Mouse (Mus musculus): ENCODE measurements around the gene Cemip. TPM values are rescaled to one million over a fixed set of nuclear protein-coding genes. Genes with fewer than 3 reads are reported as not detected.

The Cemip gene
- polyA plus RNA-seq, 1 experiment from 2014 or later: 1.1 TPM

DNA sequence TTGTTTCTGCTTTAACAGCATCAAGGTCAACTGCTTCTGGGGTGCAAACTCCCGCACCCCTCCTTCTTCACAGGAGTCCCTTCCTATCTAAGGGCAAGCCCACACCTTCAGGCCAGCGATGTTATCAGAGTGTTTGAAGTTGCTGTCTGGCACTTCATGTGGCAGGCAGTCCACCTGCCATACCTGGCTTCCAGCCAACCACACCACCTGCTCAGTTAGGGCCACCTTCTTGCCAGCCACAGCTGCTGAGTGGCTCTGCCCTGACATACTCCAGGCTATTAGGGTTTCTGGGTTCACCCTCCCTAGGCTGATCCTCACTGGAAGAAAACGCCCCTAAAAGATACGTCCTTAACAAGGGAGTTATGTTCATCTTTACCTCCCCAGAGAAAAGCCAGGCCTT lies 60.2 kb downstream of the Cemip start:
- ATAC-seq (ENCODE audit: low read depth): no peak
- Histone ChIP-seq H3K9ac (replicated peaks; ENCODE audit: low read depth, low read length) (no peak overlapping the region), H3K9me3 (ENCODE audit: control insufficient read depth, low read length) (no peaks in the 10 kb centered on the region), H3K4me1 (ENCODE audit: control insufficient read depth, insufficient read depth, low read length) (no peaks in the 10 kb centered on the region), H3K36me3 (ENCODE audit: control insufficient read depth, insufficient read depth, low read length) (no peaks in the 10 kb centered on the region), H3K27me3 (ENCODE audit: control insufficient read depth, insufficient read depth, low read length) (no peaks in the 10 kb centered on the region), H3K4me2 (ENCODE audit: low read depth, low read length) (no peak overlapping the region), H3K4me3 (ENCODE audit: low read depth, low read length) (no peak overlapping the region), H3K27ac (ENCODE audit: low read depth, low read length) (no peak overlapping the region)
- 88% methylated on average over 4 of the region's 4 CpGs for WGBS

DNA sequence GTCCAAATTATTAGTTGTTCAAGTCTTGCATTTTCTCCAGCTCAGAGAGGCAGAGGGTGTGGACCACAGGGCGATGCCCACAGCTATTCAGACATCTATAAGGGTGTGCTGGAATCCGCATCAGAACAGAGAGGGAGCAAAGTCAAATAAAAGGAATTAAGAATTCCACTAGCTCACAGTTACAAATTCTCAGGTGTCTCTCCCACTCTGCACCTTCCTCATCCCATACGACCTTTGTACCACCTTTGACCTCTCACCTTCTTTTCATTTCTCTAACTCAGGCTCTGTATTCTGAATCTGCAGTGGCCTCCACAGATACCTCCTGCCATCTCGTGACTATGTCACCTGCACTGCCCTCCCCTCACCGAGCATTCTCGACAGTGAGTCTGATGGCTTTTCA lies 62.8 kb downstream of the Cemip start:
- H3K9me3 ChIP-seq (ENCODE audit: control insufficient read depth, low read length): no peaks in the 10 kb centered on the region
- no peak overlapping the region for H3K4me2 ChIP-seq (ENCODE audit: low read depth, low read length)
- no peaks in the 10 kb centered on the region for H3K4me1 ChIP-seq (ENCODE audit: control insufficient read depth, insufficient read depth, low read length)
- H3K9ac ChIP-seq (replicated peaks; ENCODE audit: low read depth, low read length): no peak overlapping the region
- ATAC-seq (ENCODE audit: low read depth): no peak
- H3K36me3 ChIP-seq (ENCODE audit: control insufficient read depth, insufficient read depth, low read length): no peaks in the 10 kb centered on the region
- 81% methylated on average over 6 of the region's 6 CpGs for WGBS
- H3K4me3 ChIP-seq (ENCODE audit: low read depth, low read length): no peak overlapping the region
- no peaks in the 10 kb centered on the region for H3K27me3 ChIP-seq (ENCODE audit: control insufficient read depth, insufficient read depth, low read length)
- no peak overlapping the region for H3K27ac ChIP-seq (ENCODE audit: low read depth, low read length)

DNA sequence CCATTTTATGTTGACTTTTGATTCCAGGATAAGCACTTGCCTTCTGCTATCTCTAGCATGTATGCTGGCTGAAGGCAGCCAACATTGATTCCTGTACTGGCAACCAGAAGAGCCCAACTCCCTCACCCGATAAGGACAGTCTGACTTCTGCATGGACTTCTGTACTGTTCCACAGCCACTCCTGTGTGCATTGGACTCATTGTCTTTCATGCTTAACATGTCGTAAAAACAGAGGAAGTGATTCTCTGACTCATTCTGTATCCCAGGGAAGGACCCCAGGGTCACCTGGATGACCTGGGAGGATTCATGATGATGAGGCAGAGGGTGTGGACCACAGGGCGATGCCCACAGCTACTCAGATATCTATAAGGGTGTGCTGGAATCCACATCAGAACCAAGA lies 63.8 kb downstream of the Cemip start:
- no peaks in the 10 kb centered on the region for H3K36me3 ChIP-seq (ENCODE audit: control insufficient read depth, insufficient read depth, low read length)
- H3K27me3 ChIP-seq (ENCODE audit: control insufficient read depth, insufficient read depth, low read length): no peaks in the 10 kb centered on the region
- H3K9me3 ChIP-seq (ENCODE audit: control insufficient read depth, low read length): no peaks in the 10 kb centered on the region
- 79% methylated on average over 3 of the region's 3 CpGs for WGBS
- no peak overlapping the region for H3K27ac ChIP-seq (ENCODE audit: low read depth, low read length)
- H3K4me1 ChIP-seq (ENCODE audit: control insufficient read depth, insufficient read depth, low read length): no peaks in the 10 kb centered on the region
- no peak overlapping the region for H3K9ac ChIP-seq (replicated peaks; ENCODE audit: low read depth, low read length)
- H3K4me3 ChIP-seq (ENCODE audit: low read depth, low read length): no peak overlapping the region
- ATAC-seq (ENCODE audit: low read depth): no peak
- no peak overlapping the region for H3K4me2 ChIP-seq (ENCODE audit: low read depth, low read length)

- Histone ChIP-seq H3K36me3 (ENCODE audit: control insufficient read depth, insufficient read depth, low read length) (no peaks in the 10 kb centered on the region), H3K9me3 (ENCODE audit: control insufficient read depth, low read length) (no peaks in the 10 kb centered on the region), H3K27me3 (ENCODE audit: control insufficient read depth, insufficient read depth, low read length) (no peaks in the 10 kb centered on the region), H3K9ac (replicated peaks; ENCODE audit: low read depth, low read length) (no peak overlapping the region), H3K4me3 (ENCODE audit: low read depth, low read length) (no peak overlapping the region), H3K4me2 (ENCODE audit: low read depth, low read length) (no peak overlapping the region), H3K27ac (ENCODE audit: low read depth, low read length) (no peak overlapping the region), H3K4me1 (ENCODE audit: control insufficient read depth, insufficient read depth, low read length) (no peaks in the 10 kb centered on the region)
- no peak for ATAC-seq (ENCODE audit: low read depth)
Observed at GRCm38 (mm10) chr7:84019381-84019780, 66.9 kb downstream of the Cemip start.

- no peak overlapping the region for H3K9ac ChIP-seq (replicated peaks; ENCODE audit: low read depth, low read length)
- 82% methylated on average over 5 of the region's 5 CpGs for WGBS
- no peaks in the 10 kb centered on the region for H3K4me1 ChIP-seq (ENCODE audit: control insufficient read depth, insufficient read depth, low read length)
- H3K9me3 ChIP-seq (ENCODE audit: control insufficient read depth, low read length): no peaks in the 10 kb centered on the region
- no peak for ATAC-seq (ENCODE audit: low read depth)
- no peak overlapping the region for H3K4me3 ChIP-seq (ENCODE audit: low read depth, low read length)
- H3K4me2 ChIP-seq (ENCODE audit: low read depth, low read length): no peak overlapping the region
- no peaks in the 10 kb centered on the region for H3K27me3 ChIP-seq (ENCODE audit: control insufficient read depth, insufficient read depth, low read length)
- no peaks in the 10 kb centered on the region for H3K36me3 ChIP-seq (ENCODE audit: control insufficient read depth, insufficient read depth, low read length)
- H3K27ac ChIP-seq (ENCODE audit: low read depth, low read length): no peak overlapping the region
Observed at GRCm38 (mm10) chr7:84018291-84019266, 67.7 kb downstream of the Cemip start.

DNA sequence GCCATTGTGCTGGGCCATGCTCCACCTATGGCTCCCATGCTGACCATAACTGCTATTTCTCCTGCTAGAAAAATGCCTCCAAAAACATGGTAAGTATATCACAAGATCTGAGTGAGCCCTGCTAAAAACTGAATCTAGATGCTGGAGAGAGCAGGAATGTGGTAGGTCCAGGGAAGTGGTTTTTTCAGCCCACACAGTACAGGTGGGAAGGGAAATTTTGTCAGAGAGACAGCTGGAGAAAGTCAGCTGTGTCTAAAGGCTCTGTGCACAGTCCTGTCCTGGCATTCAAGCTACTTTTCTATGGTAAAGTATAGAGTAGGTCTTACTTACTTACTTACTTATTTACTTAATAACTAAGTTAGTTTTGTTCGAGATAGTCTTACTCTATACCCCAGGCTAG lies 71.3 kb downstream of the Cemip start:
- Histone ChIP-seq H3K9ac (replicated peaks; ENCODE audit: low read depth, low read length) (no peak overlapping the region), H3K4me2 (ENCODE audit: low read depth, low read length) (no peak overlapping the region), H3K4me1 (ENCODE audit: control insufficient read depth, insufficient read depth, low read length) (no peaks in the 10 kb centered on the region), H3K36me3 (ENCODE audit: control insufficient read depth, insufficient read depth, low read length) (no peaks in the 10 kb centered on the region), H3K27me3 (ENCODE audit: control insufficient read depth, insufficient read depth, low read length) (no peaks in the 10 kb centered on the region), H3K9me3 (ENCODE audit: control insufficient read depth, low read length) (no peaks in the 10 kb centered on the region), H3K4me3 (ENCODE audit: low read depth, low read length) (no peak overlapping the region), H3K27ac (ENCODE audit: low read depth, low read length) (no peak overlapping the region)
- ATAC-seq (ENCODE audit: low read depth): no peak
- WGBS: 86% methylated on average over 1 of the region's 1 CpGs

- ATAC-seq (ENCODE audit: low read depth): no peak
- Histone ChIP-seq H3K4me2 (ENCODE audit: low read depth, low read length) (no peak overlapping the region), H3K4me1 (ENCODE audit: control insufficient read depth, insufficient read depth, low read length) (no peaks in the 10 kb centered on the region), H3K9me3 (ENCODE audit: control insufficient read depth, low read length) (no peaks in the 10 kb centered on the region), H3K9ac (replicated peaks; ENCODE audit: low read depth, low read length) (no peak overlapping the region), H3K4me3 (ENCODE audit: low read depth, low read length) (no peak overlapping the region), H3K27ac (ENCODE audit: low read depth, low read length) (no peak overlapping the region), H3K27me3 (ENCODE audit: control insufficient read depth, insufficient read depth, low read length) (no peaks in the 10 kb centered on the region), H3K36me3 (ENCODE audit: control insufficient read depth, insufficient read depth, low read length) (no peaks in the 10 kb centered on the region)
- 87% methylated on average over 4 of the region's 4 CpGs for WGBS
Observed at GRCm38 (mm10) chr7:84013656-84014055, 72.6 kb downstream of the Cemip start.

DNA sequence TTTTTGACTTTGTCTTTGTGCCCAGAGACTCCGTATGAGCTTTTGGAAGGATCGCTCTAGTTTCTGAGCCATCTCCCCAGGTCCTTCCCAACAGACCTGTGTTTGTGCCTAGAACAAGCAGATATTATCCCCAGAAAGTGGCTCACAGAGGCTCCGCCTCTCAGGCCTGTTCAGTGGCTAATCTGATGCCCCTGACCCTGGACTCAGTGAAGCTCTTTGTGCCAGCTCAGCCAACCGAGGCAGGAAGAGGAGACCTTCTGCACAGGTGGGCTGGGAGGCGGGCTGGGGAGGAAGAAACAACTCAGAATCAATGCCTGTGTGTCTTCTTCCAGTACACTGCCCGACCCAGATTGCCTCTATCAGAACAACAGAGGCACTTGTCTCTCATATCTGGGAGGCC lies 81.9 kb downstream of the Cemip start:
- Histone ChIP-seq H3K4me1 (ENCODE audit: control insufficient read depth, insufficient read depth, low read length) (no peaks in the 10 kb centered on the region), H3K4me2 (ENCODE audit: low read depth, low read length) (no peak overlapping the region), H3K9ac (replicated peaks; ENCODE audit: low read depth, low read length) (no peak overlapping the region), H3K4me3 (ENCODE audit: low read depth, low read length) (no peak overlapping the region), H3K27me3 (ENCODE audit: control insufficient read depth, insufficient read depth, low read length) (no peaks in the 10 kb centered on the region), H3K36me3 (ENCODE audit: control insufficient read depth, insufficient read depth, low read length) (no peaks in the 10 kb centered on the region), H3K27ac (ENCODE audit: low read depth, low read length) (no peak overlapping the region), H3K9me3 (ENCODE audit: control insufficient read depth, low read length) (no peaks in the 10 kb centered on the region)
- ATAC-seq (ENCODE audit: low read depth): no peak
- 81% methylated on average over 6 of the region's 6 CpGs for WGBS

DNA sequence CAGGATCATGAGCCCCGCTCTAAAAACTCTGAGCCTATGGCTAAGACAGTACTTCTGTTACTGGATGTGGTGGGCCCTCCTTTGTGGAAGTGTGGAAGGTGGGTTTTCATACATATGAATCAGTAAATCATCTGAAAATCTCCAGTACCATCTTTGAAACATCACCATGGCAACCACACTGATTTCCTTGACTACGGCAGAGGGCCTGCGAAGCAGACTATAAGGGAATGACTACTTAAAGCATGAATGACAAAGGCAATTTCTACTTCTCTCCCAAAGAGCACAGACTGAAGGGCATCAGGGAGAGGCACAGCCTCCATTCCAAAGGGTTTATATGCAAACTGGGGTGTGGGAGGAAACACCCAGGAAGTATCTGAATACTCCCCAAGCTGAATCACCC lies 84.8 kb downstream of the Cemip start:
- Histone ChIP-seq H3K9me3 (ENCODE audit: control insufficient read depth, low read length) (no peaks in the 10 kb centered on the region), H3K4me1 (ENCODE audit: control insufficient read depth, insufficient read depth, low read length) (no peaks in the 10 kb centered on the region), H3K4me2 (ENCODE audit: low read depth, low read length) (no peak overlapping the region), H3K36me3 (ENCODE audit: control insufficient read depth, insufficient read depth, low read length) (no peaks in the 10 kb centered on the region), H3K4me3 (ENCODE audit: low read depth, low read length) (no peak overlapping the region), H3K9ac (replicated peaks; ENCODE audit: low read depth, low read length) (no peak overlapping the region), H3K27me3 (ENCODE audit: control insufficient read depth, insufficient read depth, low read length) (no peaks in the 10 kb centered on the region), H3K27ac (ENCODE audit: low read depth, low read length) (no peak overlapping the region)
- 65% methylated on average over 3 of the region's 3 CpGs for WGBS
- peak; percentile 58; the same call in 1 of the 2 replicates for ATAC-seq (ENCODE audit: low read depth)

All from neural tube, embryonic 14.5 days (tissue).